Mouse (Mus musculus) brown adipose tissue, adult 24 weeks (tissue): ENCODE measurements around the gene Nus1. TPM values are rescaled to one million over a fixed set of nuclear protein-coding genes. Genes with fewer than 3 reads are reported as not detected.
A peak's percentile ranks its signal among the peaks of the same experiment; 100 is the strongest.

ENCODE experiments used
- H3K27ac ChIP-seq: fragments of 200-500 bp; replicated peaks from 2 replicates; pipeline ENCODE4 v1.5.1; 2012; ENCODE audit warnings: low read depth, mild to moderate bottlenecking, low read length
- H3K4me1 ChIP-seq: fragments of 200-500 bp; 2 replicates; pipeline ENCODE4 v1.6.1; 2012; ENCODE audit warnings: low read length, mixed read lengths; ENCODE audit not compliant: control insufficient read depth, insufficient read depth, insufficient read length
- H3K4me3 ChIP-seq: fragments of 200-500 bp; 2 replicates; pipeline ENCODE4 v1.5.1; 2012; ENCODE audit warnings: low read depth, mild to moderate bottlenecking, low read length, moderate library complexity; ENCODE audit not compliant: insufficient read depth
- polyA plus RNA-seq: library from polyadenylated mRNA; stranded (reverse); fragments of >200 nt; gene quantifications from 2 replicates; pipeline ENCODE4 v1.2.4, GENCODE M21; 2012; ENCODE audit not compliant: missing spikeins, insufficient read depth, insufficient read length

Nus1 gene
- polyA plus RNA-seq: 25.1 and 35.3 TPM in 2 replicates

DNA sequence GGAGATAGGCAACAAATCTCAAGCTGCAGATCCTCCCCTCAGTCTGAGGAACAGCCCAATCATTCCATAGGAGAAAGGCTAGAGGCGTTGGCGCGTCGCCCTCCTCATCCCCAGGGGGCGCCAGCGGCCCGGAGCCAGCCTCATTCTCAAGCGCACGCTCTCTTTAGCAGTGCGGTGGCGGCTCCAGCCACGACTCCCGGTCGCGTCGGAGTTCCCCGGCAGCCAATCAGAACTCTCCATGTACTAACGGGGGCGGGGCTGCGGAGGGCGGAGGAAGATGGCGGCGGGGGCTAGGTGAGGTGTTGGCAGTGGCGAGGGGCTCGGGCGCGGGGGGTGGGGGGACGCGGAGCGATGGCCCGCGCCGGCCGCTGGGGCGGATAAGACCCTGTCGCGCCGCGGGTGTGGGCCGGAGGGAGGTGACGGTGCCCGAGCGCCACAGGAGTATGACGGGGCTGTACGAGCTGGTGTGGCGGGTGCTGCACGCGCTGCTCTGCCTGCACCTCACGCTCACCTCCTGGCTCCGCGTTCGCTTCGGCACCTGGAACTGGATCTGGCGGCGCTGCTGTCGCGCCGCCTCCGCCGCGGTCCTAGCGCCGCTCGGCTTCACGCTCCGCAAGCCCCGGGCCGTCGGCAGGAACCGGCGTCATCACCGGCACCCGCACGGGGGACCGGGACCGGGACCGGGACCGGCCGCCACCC, at the start of gene Nus1:
Gene Nus1 (plus strand): TSS at position 249 of the 699 bp plus-strand sequence.
- Histone ChIP-seq H3K4me1 (peaks cover 9% of the 10 kb centered on the region), H3K4me3 (peak within 1 kb of the TSS; percentile 97), H3K27ac (peak within 1 kb of the TSS; percentile 93)

DNA sequence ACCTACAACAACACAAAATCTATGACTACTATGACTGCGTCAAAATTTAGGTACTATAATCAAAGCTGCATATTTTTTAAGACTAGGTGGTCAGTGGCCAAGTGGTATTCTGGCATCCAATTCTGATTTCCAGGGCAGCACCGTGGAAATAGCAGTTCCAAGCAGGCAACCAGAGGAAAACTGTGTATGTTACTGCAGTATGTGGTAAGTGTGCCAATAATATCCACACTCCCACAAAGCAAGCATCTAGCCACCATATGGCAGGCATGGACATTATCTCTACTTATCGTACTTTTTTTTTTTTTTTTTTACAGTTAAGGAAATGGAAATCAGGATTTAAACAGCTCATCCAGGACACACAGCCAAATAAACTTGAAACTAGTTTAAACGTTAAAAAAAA, 49.0 kb upstream of the Nus1 start:
- Histone ChIP-seq H3K4me3 (no peak overlapping the region), H3K4me1 (no peaks in the 10 kb centered on the region; the same call in 1 of the 2 replicates), H3K27ac (no peak overlapping the region)

DNA sequence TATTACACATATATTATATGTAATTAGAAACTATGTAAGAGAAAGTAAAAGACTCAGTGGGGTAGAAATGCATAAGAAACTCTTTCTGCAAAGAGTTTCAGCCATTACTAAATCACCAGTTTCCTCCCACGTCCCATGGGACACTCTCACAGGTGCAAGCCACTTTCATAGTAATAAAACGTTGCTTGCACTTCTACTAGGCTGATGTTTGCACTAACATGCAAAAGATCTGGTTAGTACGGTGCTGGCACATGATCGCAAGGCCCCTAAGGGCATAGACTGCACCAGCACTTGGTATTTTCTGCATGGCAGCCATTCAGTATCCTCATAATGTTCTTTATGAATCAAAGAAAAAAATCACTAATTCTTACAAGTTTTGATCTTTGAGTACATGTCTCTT, 43.5 kb upstream of the Nus1 start:
- Histone ChIP-seq H3K4me1 (no peaks in the 10 kb centered on the region), H3K4me3 (no peak overlapping the region), H3K27ac (no peak overlapping the region)

DNA sequence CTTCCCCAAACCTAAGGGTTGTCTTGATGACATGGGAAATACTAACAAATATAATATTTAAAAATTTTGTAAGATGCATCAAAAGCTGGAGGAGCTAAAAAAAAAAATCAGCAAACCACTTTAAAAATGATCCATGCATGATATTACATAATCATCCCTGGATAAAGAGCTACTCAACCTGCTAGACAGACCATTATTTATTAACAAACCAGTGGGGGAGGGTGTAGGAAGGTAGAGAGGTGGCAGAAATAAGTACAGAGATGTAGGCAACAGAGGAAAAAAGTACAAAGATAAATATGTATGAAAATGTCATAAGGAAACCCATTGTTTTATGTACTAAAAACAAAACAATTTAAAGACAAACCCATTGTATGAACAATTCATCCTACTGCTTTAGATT, 42.7 kb upstream of the Nus1 start:
- Histone ChIP-seq H3K4me1 (no peaks in the 10 kb centered on the region), H3K27ac (no peak overlapping the region), H3K4me3 (no peak overlapping the region)

DNA sequence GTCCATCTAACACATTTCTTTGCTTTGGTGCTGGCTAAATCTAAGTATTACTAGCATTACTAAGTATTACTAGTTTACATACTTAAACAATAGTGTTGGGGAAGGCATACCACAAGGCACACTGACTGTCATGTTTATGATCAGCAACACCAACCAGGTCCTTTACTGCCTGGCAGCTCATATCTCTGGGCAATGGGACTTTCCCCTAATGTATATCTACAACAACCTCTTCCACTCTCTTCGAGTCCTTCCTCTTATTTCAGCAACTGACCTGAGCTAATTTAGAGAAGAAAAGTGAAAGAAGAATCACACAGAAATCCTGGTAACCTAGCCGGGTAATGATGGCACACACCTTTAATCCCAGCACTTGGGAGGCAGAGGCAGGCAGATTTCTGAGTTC, 40.9 kb upstream of the Nus1 start:
- H3K27ac ChIP-seq: no peak overlapping the region
- H3K4me1 ChIP-seq: no peaks in the 10 kb centered on the region
- no peak overlapping the region for H3K4me3 ChIP-seq

DNA sequence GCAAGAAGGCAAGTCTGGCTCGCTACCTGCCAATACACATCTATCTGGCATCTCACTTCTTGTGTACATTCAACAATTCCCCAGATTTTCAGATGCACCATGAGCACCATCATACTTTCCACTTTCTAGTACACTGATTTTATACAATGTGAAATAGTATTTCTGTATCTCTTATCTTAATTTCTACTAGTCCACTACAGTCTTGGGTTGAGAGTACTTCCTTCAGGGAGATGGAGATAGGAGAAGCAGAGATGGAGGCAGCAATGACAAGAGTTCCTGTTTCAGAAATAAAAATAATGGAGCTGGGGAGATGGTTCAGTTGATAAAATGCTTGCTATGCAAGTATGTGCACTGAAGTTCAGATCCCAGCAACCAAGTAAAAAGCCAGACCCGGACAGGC, 39.5 kb upstream of the Nus1 start:
- H3K27ac ChIP-seq: no peak overlapping the region
- peaks cover under 1% of the 10 kb centered on the region; the same call in 1 of the 2 replicates for H3K4me1 ChIP-seq
- no peak overlapping the region for H3K4me3 ChIP-seq

DNA sequence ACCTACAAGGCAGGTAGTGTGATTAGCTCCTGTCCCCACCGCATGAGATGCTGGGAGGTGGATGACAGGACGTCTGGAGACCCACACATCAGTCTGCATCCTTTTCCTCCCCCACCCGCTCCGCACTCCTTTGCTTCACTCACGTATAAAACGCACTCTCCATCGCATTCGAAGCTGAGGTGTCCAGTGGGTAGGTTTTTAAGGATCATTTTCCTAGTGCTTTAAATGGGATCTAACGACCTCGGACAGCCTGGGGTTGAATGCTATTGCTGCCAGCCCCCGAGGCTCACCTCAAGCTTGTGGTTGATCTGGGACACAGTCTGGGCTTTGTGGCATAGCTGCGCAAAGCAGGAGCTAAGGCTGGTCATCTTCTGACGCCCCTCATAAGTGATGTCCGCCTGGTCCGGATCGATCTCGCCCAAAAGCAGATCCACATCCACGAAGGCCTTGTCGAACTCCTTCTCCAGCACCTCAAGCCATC, 36.0 kb upstream of the Nus1 start:
- peak overlapping the region; percentile 76 for H3K27ac ChIP-seq
- peaks cover 4% of the 10 kb centered on the region; the same call in 1 of the 2 replicates for H3K4me1 ChIP-seq
- H3K4me3 ChIP-seq: peak overlapping the region; percentile 75

DNA sequence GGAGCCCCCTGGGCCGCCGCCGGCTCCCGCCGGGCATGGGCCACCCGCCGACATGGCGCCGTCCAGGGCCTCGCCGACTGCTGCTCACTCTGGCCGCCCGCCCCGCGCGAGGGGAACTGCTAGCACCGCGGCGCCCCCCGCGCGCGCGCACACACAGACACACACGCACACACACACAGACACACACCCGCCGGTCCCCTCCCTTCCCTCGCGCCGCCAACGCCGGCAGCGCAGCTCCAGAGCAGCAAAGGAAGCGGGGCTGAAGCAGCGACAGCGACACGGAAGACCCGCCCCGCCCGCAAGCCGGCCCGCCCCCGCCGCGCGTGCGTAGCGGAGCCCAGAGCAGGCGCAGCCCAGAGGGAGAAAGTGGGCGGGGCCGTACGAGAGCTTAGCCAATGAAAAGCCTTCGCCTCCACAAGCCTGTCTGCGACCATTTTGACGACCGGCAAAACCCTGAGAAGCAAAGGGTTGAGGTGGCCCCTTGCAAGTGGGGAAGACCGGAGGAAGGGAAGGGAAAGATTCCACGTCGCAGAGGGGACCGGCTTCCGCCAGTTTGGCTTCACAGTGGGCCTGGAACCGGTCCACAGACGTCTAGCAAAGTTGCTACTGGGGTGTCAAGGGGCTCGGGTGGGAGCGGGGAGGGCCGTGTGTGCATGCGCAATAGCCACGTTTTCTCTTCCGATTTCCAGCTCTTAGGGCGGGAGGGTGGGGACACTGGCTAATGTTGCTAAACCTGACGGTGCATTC, 35.3 kb upstream of the Nus1 start, which contains the start of gene Gopc:
Gene Gopc (minus strand): TSS at position 280 of the 747 bp plus-strand sequence.
- Histone ChIP-seq H3K27ac (peak within 1 kb of the TSS; percentile 96), H3K4me1 (peaks cover 7% of the 10 kb centered on the region; the same call in 1 of the 2 replicates), H3K4me3 (peak within 1 kb of the TSS; percentile 84)

DNA sequence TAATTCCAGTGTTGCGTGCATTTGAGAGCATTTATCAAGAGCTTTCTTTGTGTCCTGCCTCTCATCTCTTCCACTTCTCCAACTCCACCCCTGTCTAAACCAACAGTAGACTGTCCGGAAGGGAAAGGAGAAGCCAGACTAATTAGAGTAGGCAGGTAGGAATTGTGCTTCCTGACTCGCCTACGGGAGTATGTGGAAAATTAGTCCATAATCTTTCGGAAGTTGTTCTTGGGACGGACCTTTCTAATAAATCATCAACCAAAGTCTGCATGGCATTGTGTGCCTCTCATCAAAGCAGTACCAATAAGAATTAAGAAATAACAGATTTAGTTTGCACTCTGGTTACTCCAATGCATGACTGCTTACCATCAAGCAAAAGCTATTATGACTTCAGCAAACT, 34.3 kb upstream of the Nus1 start:
- Histone ChIP-seq H3K4me1 (peaks cover 7% of the 10 kb centered on the region; the same call in 1 of the 2 replicates), H3K27ac (peak overlapping the region; percentile 80), H3K4me3 (peak overlapping the region; percentile 84)

DNA sequence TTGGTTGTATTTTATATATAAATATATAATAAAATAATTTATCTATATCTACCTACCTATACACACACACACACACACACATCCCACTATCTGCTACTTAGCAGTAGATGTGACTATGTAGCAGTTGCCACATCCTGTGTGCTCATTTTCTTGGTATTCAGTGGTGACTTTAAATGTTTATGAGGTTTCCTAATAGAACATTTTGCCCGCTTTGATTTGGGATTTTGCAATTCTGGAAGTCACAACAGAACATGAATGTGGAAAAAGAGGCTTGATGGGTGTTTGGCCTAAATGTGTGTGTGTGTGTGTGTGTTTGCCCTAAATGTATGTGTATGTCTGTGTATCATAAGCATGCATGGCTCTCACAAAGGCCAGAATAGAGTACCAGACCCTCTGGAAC, 33.8 kb upstream of the Nus1 start:
- no peak overlapping the region for H3K4me3 ChIP-seq
- peak overlapping the region; percentile 36; the same call in 1 of the 2 replicates for H3K27ac ChIP-seq
- H3K4me1 ChIP-seq: peaks cover 10% of the 10 kb centered on the region; the same call in 1 of the 2 replicates

DNA sequence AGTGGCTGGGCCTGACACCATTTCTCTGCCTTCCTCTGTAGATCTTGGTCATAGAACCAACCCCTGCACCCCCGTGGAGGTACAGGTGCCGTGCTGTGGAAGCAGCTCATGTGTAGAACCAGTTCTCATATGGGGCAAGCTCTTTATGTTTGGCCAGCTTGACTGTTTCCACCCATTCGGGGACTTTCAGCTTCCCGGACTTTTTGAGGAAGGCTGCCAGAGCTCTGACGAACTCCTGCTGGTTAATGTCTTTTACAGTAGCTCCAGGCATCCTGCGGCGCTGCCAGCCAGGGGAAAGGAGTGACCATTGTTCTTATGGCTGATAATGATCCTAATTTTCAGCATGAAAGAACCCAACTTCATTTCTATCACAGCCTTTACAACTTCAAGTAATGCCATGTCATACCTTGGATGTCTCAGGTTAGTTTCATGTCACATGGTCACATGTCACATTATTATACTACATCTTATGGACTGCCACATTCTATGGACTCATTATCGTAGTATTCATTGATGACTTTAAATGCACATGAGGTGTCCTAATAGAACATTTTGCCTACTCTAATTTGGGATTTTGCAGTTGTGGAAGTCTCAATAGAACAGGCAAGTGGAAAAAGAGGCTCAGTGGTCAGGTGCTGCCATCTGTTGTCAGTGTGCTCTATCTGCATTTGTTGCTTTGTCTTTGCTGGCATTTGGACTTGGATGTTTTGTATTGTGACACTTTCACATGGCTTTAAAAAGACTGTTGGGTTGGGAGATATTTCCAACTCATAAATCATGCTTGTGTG, 32.3 kb upstream of the Nus1 start:
- peak overlapping the region; percentile 10; the same call in 1 of the 2 replicates for H3K4me3 ChIP-seq
- H3K4me1 ChIP-seq: peaks cover 14% of the 10 kb centered on the region; the same call in 1 of the 2 replicates
- peak overlapping the region; percentile 98 for H3K27ac ChIP-seq

DNA sequence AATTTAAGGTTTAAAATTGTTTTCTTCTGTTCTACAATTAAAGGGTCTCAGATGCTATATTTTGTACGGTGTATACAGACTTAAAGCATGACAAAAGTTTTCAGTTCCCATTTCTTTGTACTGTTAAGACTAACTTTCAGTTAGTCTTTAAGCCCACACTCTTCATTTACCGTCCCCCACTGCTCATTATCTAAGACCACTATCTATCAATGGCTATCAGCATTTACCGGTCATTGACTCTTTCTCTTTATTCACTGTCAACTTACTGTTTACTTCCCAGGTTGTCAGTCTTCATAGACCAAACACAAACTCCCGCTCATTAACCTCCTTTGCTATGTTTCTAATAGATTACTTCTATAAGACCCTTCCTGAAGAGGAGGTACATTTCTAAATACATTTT, 30.2 kb upstream of the Nus1 start:
- Histone ChIP-seq H3K4me1 (peaks cover 20% of the 10 kb centered on the region; the same call in 1 of the 2 replicates), H3K4me3 (no peak overlapping the region), H3K27ac (0 out of 2 replicates have a peak overlapping the region, but pooled peaks have one; percentile 36)

DNA sequence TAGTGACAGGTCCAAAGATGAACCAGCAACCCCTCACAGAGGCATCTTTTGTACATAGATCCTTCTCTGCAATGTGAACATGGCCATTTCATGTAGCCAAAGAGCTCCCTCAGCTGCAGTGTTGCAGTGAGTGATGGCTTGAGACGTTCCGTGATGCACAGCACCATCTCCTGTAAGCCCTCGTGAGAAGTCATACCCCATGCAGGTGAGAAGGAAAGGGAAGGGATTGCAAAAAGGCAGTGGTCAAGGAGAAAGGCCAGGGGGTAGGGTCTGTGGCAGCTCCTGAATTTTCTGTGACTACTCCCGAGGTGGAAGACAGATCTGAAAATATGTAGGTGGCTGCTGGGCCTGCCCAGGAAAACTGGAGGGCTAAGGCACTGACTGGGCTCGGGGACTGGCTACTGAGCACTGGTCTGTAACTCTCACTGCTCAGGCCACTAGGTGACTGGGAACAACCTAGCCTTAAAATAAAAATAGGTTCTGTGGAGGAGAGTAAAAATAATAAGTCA, 28.4 kb upstream of the Nus1 start, which contains the start of gene Nepn:
Gene Nepn (plus strand): TSS at position 51 of the 509 bp plus-strand sequence.
- Histone ChIP-seq H3K27ac (peak within 1 kb of the TSS; percentile 99), H3K4me1 (peaks cover 19% of the 10 kb centered on the region; the same call in 1 of the 2 replicates), H3K4me3 (peak within 1 kb of the TSS; percentile 12; the same call in 1 of the 2 replicates)

DNA sequence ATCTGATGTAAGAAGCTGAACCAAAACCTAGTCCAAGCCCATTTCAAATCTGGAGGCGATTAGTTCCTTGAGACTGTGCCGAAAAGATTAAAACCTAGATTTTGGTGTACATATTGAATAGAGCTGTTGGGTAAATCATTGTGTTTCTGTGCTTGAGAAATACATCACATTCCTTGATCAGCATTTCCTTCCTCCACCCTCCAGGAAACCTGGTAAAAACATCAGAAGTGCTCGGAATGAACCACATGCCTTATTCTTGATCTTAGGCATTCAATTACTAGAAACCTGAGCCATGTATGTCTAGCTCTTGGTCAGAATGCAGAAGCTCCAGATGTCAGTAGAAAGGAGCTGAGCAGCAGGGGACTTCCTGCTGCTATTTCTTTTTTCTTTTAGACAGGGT, 27.9 kb upstream of the Nus1 start:
- peaks cover 19% of the 10 kb centered on the region; the same call in 1 of the 2 replicates for H3K4me1 ChIP-seq
- no peak overlapping the region for H3K4me3 ChIP-seq
- peak overlapping the region; percentile 99 for H3K27ac ChIP-seq
